Mouse (Mus musculus) midbrain, embryonic 15.5 days (tissue): ENCODE results near the gene Wdfy3. TPM values are rescaled to one million over a fixed set of nuclear protein-coding genes. Genes with fewer than 3 reads are reported as not detected.

ENCODE experiments used
- ATAC-seq: fragments of 200-750 bp; cut with Nextera tagmentation; replicated peaks from 2 replicates; pipeline ENCODE4 v1.8.0; 2017; ENCODE audit warnings: moderate TSS enrichment
- H3K27ac ChIP-seq: fragments of 300-500 bp; sonication (generic); 2 replicates; pipeline ENCODE4 v1.5.1; 2015; ENCODE audit warnings: mild to moderate bottlenecking, inconsistent platforms
- H3K27me3 ChIP-seq: fragments of 300-500 bp; sonication (generic); replicated peaks from 2 replicates; pipeline ENCODE4 v1.6.1; 2015; ENCODE audit warnings: inconsistent platforms
- H3K36me3 ChIP-seq: fragments of 300-500 bp; sonication (generic); replicated peaks from 2 replicates; pipeline ENCODE4 v1.6.1; 2015; ENCODE audit warnings: inconsistent platforms
- H3K4me1 ChIP-seq: fragments of 300-500 bp; sonication (generic); 2 replicates; pipeline ENCODE4 v1.6.1; 2015; ENCODE audit warnings: inconsistent platforms
- H3K4me2 ChIP-seq: fragments of 300-500 bp; sonication (generic); 2 replicates; pipeline ENCODE4 v1.6.1; 2015; ENCODE audit warnings: inconsistent platforms, mild to moderate bottlenecking, moderate library complexity
- H3K4me3 ChIP-seq: fragments of 300-500 bp; sonication (generic); 2 replicates; pipeline ENCODE4 v1.5.1; 2015; ENCODE audit warnings: mild to moderate bottlenecking, inconsistent platforms
- H3K9ac ChIP-seq: fragments of 300-500 bp; sonication (generic); 2 replicates; pipeline ENCODE4 v1.6.1; 2015; ENCODE audit warnings: mild to moderate bottlenecking, inconsistent platforms
- H3K9me3 ChIP-seq: fragments of 300-500 bp; sonication (generic); 2 replicates; pipeline ENCODE4 v1.6.1; 2016; ENCODE audit warnings: inconsistent platforms
- WGBS: fragments of 180-500 bp; shearing (Covaris S2); methylation state at CpG from one replicate; pipeline ENCODE4 v1.1.7; 2015; ENCODE audit warnings: mixed read lengths; 5-methylcytosine and 5-hydroxymethylcytosine counted together
- polyA plus RNA-seq: library from polyadenylated mRNA; unstranded; fragments of >200 nt; fragmentation: Nextera tagmentation; extraction: Ambion mirVana; gene quantifications from 2 replicates; pipeline ENCODE4 v1.2.1, GENCODE M21; 2015

Gene Wdfy3
- polyA plus RNA-seq, 1 experiment from 2014 or later = 33.5 TPM

- peak overlapping the region; percentile 71 for H3K27ac ChIP-seq
- no peak for ATAC-seq
- H3K4me3 ChIP-seq = peak overlapping the region; percentile 24
- H3K9me3 ChIP-seq = no peaks in the 10 kb centered on the region
- WGBS = 17% methylated on average over 4 of the region's 4 CpGs
- peak overlapping the region; percentile 67 for H3K4me2 ChIP-seq
- H3K36me3 ChIP-seq = no peaks in the 10 kb centered on the region
- H3K4me1 ChIP-seq = peaks cover 37% of the 10 kb centered on the region
- H3K27me3 ChIP-seq = no peaks in the 10 kb centered on the region
- peak overlapping the region; percentile 30; the same call in 1 of the 2 replicates for H3K9ac ChIP-seq
Measured at GRCm38 (mm10) chr5:102072057-102072456, 2.3 kb upstream of the Wdfy3 start.

GRCm38 (mm10) chr5:102071241-102071640 is 1.5 kb upstream of the Wdfy3 start:
- peak overlapping the region; percentile 97 for H3K27ac ChIP-seq
- 24% methylated on average over 3 of the region's 3 CpGs for WGBS
- H3K9me3 ChIP-seq = no peaks in the 10 kb centered on the region
- H3K4me3 ChIP-seq = peak overlapping the region; percentile 84
- H3K27me3 ChIP-seq = no peaks in the 10 kb centered on the region
- H3K9ac ChIP-seq = peak overlapping the region; percentile 7; the same call in 1 of the 2 replicates
- peaks cover 43% of the 10 kb centered on the region for H3K4me1 ChIP-seq
- ATAC-seq = no peak
- H3K36me3 ChIP-seq = no peaks in the 10 kb centered on the region
- H3K4me2 ChIP-seq = peak overlapping the region; percentile 67

GRCm38 (mm10) chr5:102070788-102071187 is 1.1 kb upstream of the Wdfy3 start:
- ATAC-seq = no peak
- Histone ChIP-seq H3K4me3 (peak overlapping the region; percentile 84), H3K4me2 (peak overlapping the region; percentile 67), H3K36me3 (no peaks in the 10 kb centered on the region), H3K4me1 (peaks cover 46% of the 10 kb centered on the region), H3K9me3 (no peaks in the 10 kb centered on the region), H3K9ac (peak overlapping the region; percentile 7; the same call in 1 of the 2 replicates), H3K27me3 (no peaks in the 10 kb centered on the region), H3K27ac (peak overlapping the region; percentile 97)
- 30% methylated on average over 4 of the region's 4 CpGs for WGBS

GRCm38 (mm10) chr5:102070414-102070768 is 670 bp upstream of the Wdfy3 start:
- H3K9me3 ChIP-seq = no peaks in the 10 kb centered on the region
- peak; percentile 6 for ATAC-seq
- no peaks in the 10 kb centered on the region for H3K27me3 ChIP-seq
- no peaks in the 10 kb centered on the region for H3K36me3 ChIP-seq
- H3K4me3 ChIP-seq = peak overlapping the region; percentile 84
- peak overlapping the region; percentile 67 for H3K4me2 ChIP-seq
- peaks cover 49% of the 10 kb centered on the region for H3K4me1 ChIP-seq
- peak overlapping the region; percentile 97 for H3K27ac ChIP-seq
- 10% methylated on average over 6 of the region's 6 CpGs for WGBS
- H3K9ac ChIP-seq = peak overlapping the region; percentile 96

GRCm38 (mm10) chr5:102069051-102069766 is 512 bp downstream of the Wdfy3 start:
- Histone ChIP-seq H3K4me3 (peak overlapping the region; percentile 84), H3K36me3 (no peaks in the 10 kb centered on the region), H3K27ac (peak overlapping the region; percentile 97), H3K9ac (peak overlapping the region; percentile 96), H3K27me3 (no peaks in the 10 kb centered on the region), H3K4me2 (peak overlapping the region; percentile 67), H3K4me1 (peaks cover 55% of the 10 kb centered on the region), H3K9me3 (no peaks in the 10 kb centered on the region)
- WGBS = under 1% methylated on average over 76 of the region's 92 CpGs
- peak; percentile 72 for ATAC-seq

GRCm38 (mm10) chr5:102066458-102066857 is 3.3 kb downstream of the Wdfy3 start:
- Histone ChIP-seq H3K4me2 (no peak overlapping the region), H3K36me3 (no peaks in the 10 kb centered on the region), H3K9ac (no peak overlapping the region), H3K4me3 (no peak overlapping the region), H3K4me1 (peaks cover 61% of the 10 kb centered on the region), H3K27ac (no peak overlapping the region), H3K27me3 (no peaks in the 10 kb centered on the region), H3K9me3 (no peaks in the 10 kb centered on the region)
- no peak for ATAC-seq
- WGBS = 94% methylated on average over 6 of the region's 6 CpGs

GRCm38 (mm10) chr5:102063013-102063752 is 6.5 kb downstream of the Wdfy3 start:
- H3K27ac ChIP-seq = no peak overlapping the region
- H3K4me2 ChIP-seq = no peak overlapping the region
- 27% methylated on average over 18 of the region's 18 CpGs for WGBS
- peaks cover 54% of the 10 kb centered on the region for H3K4me1 ChIP-seq
- no peak overlapping the region for H3K4me3 ChIP-seq
- peak; percentile 28; the same call in 1 of the 2 replicates for ATAC-seq
- no peaks in the 10 kb centered on the region for H3K9me3 ChIP-seq
- no peak overlapping the region for H3K9ac ChIP-seq
- H3K27me3 ChIP-seq = no peaks in the 10 kb centered on the region
- no peaks in the 10 kb centered on the region for H3K36me3 ChIP-seq

- H3K27me3 ChIP-seq = no peaks in the 10 kb centered on the region
- peaks cover 43% of the 10 kb centered on the region for H3K4me1 ChIP-seq
- WGBS = 55% methylated on average over 5 of the region's 5 CpGs
- no peak overlapping the region for H3K4me2 ChIP-seq
- H3K9me3 ChIP-seq = no peaks in the 10 kb centered on the region
- H3K9ac ChIP-seq = no peak overlapping the region
- no peaks in the 10 kb centered on the region for H3K36me3 ChIP-seq
- ATAC-seq = no peak
- no peak overlapping the region for H3K27ac ChIP-seq
- H3K4me3 ChIP-seq = no peak overlapping the region
Measured at GRCm38 (mm10) chr5:102061816-102062215, 7.9 kb downstream of the Wdfy3 start.

GRCm38 (mm10) chr5:102055946-102056345 is 13.8 kb downstream of the Wdfy3 start:
- 62% methylated on average over 7 of the region's 7 CpGs for WGBS
- no peak overlapping the region for H3K4me3 ChIP-seq
- no peak for ATAC-seq
- H3K36me3 ChIP-seq = no peaks in the 10 kb centered on the region
- H3K27me3 ChIP-seq = no peaks in the 10 kb centered on the region
- H3K4me1 ChIP-seq = peaks cover 22% of the 10 kb centered on the region
- H3K27ac ChIP-seq = no peak overlapping the region
- no peaks in the 10 kb centered on the region for H3K9me3 ChIP-seq
- H3K9ac ChIP-seq = no peak overlapping the region
- H3K4me2 ChIP-seq = no peak overlapping the region

GRCm38 (mm10) chr5:102055130-102055641 is 14.5 kb downstream of the Wdfy3 start:
- Histone ChIP-seq H3K27me3 (no peaks in the 10 kb centered on the region), H3K9ac (no peak overlapping the region), H3K27ac (no peak overlapping the region), H3K9me3 (no peaks in the 10 kb centered on the region), H3K36me3 (no peaks in the 10 kb centered on the region), H3K4me1 (peaks cover 22% of the 10 kb centered on the region), H3K4me3 (no peak overlapping the region), H3K4me2 (no peak overlapping the region)
- WGBS = 45% methylated on average over 3 of the region's 3 CpGs
- ATAC-seq = peak; percentile 35; the same call in 1 of the 2 replicates

- H3K9ac ChIP-seq = no peak overlapping the region
- 83% methylated on average over 11 of the region's 11 CpGs for WGBS
- H3K4me1 ChIP-seq = peaks cover 22% of the 10 kb centered on the region
- ATAC-seq = no peak
- H3K27ac ChIP-seq = no peak overlapping the region
- no peak overlapping the region for H3K4me3 ChIP-seq
- no peaks in the 10 kb centered on the region for H3K36me3 ChIP-seq
- no peaks in the 10 kb centered on the region for H3K9me3 ChIP-seq
- H3K27me3 ChIP-seq = no peaks in the 10 kb centered on the region
- no peak overlapping the region for H3K4me2 ChIP-seq
Measured at GRCm38 (mm10) chr5:102054511-102055093, 15.1 kb downstream of the Wdfy3 start.

- no peaks in the 10 kb centered on the region for H3K9me3 ChIP-seq
- no peaks in the 10 kb centered on the region for H3K27me3 ChIP-seq
- H3K4me2 ChIP-seq = no peak overlapping the region
- H3K4me1 ChIP-seq = peaks cover 22% of the 10 kb centered on the region
- no peak for ATAC-seq
- 76% methylated on average over 6 of the region's 6 CpGs for WGBS
- no peak overlapping the region for H3K27ac ChIP-seq
- no peak overlapping the region for H3K9ac ChIP-seq
- H3K4me3 ChIP-seq = no peak overlapping the region
- no peaks in the 10 kb centered on the region for H3K36me3 ChIP-seq
Measured at GRCm38 (mm10) chr5:102052906-102053305, 16.8 kb downstream of the Wdfy3 start.
